Mouse (Mus musculus) retina, adult 2 months (tissue): ENCODE results near the gene Myo1a.

Experiments used
- DNase-seq: peaks from one replicate; pipeline ENCODE4 v3.0.0-alpha.2; 2012; ENCODE audit warnings: low read depth, low spot score

The Myo1a gene

DNA sequence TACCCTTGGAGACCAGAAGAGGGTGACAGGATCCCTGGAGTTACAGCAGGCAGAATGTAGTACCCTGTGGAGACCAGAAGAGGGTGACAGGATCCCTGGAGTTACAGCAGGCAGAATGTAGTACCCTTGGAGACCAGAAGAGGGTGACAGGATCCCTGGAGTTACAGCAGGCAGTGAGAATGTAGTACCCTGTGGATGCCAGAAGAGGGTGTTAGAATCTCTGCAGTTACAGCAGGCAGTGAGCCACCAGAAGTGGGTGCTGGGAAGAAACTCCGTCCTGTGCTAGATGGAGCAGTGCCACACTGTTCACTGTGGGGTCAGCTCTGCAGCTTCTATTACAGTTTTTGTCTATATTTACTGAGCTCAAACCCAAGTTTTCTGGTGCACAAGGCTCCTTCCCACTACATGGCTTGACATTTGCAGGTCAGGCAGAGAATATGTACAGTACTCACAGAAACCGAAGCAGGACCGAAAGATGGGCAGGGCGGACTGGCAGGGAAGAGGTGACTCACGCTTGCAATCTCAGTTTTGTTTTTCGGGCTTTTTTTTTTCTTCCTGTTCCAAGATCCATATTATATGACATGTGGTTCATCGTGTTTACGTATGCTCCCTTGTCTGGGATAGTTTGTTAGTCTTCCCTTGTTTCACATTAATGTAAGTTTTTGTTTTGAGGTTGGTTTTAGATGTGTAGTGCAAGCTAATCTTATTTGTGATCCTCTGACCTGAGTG lies 30.0 kb upstream of the Myo1a start:
- peak; percentile 80 for DNase-seq

GRCm38 (mm10) chr10:127675859-127676398 lies 29.0 kb upstream of the Myo1a start:
- no peak for DNase-seq

DNA sequence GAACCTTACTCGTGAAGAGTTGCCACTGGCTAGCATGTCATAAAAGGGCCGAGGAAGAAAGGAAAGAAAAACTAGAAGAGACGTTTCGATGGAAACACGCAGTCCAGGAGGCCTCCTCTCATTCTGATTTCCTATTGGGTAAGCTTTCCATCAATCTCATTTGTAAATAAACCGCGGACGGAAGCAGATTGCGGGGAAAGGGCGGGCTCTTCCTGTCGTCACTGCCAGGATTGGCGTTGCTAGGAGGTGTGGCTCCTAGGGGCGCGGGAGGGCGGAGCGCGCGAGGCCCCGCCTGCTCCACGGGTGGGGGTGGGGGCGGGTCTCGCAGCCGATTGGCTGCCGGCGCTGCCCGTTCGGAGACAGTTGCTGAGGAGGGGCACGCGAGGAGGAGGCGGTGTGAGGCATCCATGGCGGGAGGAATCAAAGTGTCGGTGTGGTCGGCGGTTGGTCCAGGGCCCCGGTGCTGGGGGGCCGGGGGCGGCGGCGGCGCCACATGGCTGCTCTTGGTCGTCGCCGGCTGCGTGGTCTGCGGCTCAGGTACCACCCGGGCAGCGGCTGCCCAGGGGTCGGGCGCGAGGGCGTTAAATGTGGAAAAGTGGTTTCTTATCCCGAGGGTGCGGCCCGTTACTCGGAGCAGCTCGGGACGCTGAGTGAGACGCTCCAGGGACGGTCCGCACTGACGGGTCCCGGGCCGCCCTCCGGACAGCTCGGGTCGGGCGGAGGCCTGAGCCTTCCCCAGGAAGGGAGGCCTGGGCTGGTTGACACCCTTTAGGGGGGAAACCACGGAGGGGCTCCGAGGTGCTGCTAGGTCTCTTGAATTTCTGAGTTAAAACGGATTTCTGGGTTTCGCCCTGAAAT lies 28.1 kb upstream of the Myo1a start:
- peak; percentile 96 for DNase-seq

GRCm38 (mm10) chr10:127677591-127678336 lies 27.2 kb upstream of the Myo1a start:
- DNase-seq: no peak

GRCm38 (mm10) chr10:127679208-127679607 lies 25.8 kb upstream of the Myo1a start:
- no peak for DNase-seq

DNA sequence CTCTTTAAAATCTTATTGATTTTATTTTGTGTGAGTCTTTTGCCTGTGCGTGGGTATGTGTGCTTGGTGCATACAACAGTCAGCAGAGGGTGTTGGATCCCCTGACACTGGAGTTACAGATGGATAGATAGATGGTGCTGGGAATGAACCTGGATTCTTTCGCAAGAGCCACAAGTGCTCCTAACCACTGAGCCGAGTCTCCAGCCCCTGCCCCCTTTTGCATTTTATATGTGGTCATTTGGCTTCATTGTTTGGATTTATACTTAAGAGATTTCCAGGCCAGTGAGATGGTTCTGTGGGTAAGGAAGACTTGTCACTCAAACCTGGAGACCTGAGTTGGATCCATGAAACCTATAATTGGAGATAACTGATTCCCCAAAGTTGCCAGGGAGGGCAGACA lies 25.1 kb upstream of the Myo1a start:
- DNase-seq: no peak

DNA sequence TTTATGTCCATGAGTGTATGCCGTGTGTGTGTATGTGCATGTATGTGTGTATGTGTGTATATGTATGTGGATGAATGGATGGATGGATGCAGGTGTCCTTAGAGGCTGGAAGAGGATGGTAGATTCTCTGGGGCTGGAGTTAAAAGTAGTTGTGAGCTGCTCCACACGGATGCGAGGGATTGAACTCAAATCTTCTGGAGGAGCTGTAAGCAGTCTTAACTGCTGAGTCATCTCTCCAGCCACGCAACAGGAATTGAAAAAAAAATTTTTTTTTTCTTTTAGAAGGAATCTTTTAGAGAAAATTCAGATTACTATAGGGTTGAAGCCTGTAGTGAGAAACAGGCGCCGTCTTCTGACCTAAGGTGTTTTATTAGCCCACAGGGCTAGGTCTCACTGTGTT lies 22.1 kb upstream of the Myo1a start:
- no peak for DNase-seq

GRCm38 (mm10) chr10:127691053-127691452 lies 13.9 kb upstream of the Myo1a start:
- no peak for DNase-seq

DNA sequence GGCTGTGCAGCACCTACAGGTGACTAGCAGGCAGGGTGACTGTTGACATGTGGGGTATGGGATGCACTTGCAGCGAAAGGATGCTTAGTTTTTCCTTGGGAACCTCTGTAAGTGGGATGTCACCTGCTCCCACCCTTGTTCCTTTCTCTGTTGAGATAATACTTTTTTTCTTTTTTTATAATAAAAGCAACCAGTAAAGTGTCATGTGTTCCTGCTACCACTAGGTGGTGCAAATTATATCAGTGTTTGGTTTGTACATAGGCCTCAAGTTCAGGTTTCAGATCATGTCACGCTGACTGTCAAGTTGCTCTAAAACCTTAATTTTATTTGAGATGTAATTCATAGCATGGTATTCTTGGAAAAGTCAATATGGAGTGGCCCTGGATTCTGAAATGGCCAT lies 10.3 kb upstream of the Myo1a start:
- no peak for DNase-seq

- no peak for DNase-seq
Measured at GRCm38 (mm10) chr10:127695775-127696174, 9.2 kb upstream of the Myo1a start.

DNA sequence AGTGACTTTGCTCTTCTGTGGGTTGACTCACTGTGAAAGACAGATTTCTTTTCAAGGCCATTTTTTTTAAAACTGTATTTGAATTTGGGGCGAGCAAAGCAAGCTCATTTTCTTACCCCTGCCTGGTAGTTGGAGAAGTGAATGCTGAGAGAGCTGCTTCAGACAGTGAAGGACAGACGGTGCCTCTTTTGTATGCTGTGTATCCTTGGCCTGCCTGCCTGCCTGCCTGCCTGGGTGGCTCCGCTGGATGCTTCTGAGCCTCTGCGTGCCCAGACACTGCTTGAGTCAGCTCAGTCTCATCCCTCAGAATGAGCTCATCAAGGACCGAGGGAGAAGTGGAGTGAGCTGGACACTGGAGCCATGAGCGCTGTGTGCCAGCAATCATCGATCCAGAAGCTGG lies 6.0 kb upstream of the Myo1a start:
- DNase-seq: no peak

DNA sequence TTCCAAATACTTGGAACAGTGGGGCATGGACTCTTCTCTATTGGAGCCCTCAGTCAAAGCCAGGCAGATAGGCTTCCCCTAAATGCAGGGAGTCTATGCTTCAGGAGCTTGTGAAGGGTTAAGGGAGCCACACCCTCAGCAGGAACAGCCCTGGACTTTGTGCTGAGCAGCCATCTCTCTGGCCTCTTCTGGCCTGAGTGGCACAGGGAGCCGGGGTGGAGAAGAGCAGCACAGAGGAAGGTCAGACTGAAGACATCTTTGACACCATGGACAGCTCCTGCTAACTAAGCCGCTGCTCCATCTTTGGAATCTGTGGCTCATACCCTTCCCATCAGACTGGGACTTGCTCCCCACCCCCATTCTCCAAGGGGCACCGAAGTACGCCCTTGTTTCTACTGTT lies 1.7 kb upstream of the Myo1a start:
- DNase-seq: no peak

- DNase-seq: no peak
Measured at GRCm38 (mm10) chr10:127704293-127704692, 677 bp upstream of the Myo1a start.

DNA sequence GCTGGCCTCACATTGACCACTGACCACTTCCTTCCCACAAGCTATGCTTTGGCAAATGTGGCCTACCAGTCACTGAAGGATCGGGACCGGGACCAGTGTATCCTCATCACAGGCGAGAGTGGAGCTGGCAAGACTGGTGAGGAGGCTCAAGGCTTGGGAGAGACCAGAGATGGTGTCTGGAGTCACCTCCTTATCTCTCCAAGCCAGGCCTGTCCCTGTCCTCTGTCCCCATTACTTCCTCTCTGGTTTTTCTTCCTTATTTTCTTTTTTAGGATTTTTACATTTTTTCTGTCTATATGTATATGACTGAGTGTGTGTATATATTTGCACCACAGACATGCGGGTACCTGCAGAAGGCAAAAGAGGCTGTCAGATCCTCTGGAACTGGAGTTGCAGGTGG lies 813 bp downstream of the Myo1a start:
- no peak for DNase-seq

DNA sequence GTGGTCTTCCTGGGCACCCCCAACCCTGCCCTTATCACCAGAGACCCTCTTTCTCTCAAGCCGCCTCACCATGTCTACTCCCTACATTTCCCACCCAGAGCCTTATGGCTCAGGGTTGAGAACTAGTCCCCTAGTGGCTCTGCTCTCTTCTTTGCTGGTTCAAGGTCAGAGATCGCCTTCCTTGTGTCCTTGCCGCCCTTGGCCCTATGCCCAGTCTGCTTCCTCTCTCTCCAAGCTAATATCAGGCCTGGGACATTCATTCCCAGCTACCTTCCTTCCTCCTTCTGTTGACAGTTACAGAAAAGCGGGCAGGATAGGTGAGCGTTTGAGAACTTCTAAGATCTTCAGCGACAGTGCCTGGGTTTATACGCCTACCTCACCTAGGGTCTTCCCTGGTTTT lies 2.8 kb downstream of the Myo1a start:
- DNase-seq: no peak

GRCm38 (mm10) chr10:127708850-127709370 lies 3.9 kb downstream of the Myo1a start:
- DNase-seq: no peak

GRCm38 (mm10) chr10:127710331-127710730 lies 5.4 kb downstream of the Myo1a start:
- DNase-seq: no peak

- DNase-seq: no peak
Measured at GRCm38 (mm10) chr10:127712736-127713135, 7.8 kb downstream of the Myo1a start.

- DNase-seq: no peak
Measured at GRCm38 (mm10) chr10:127721671-127722418, 16.9 kb downstream of the Myo1a start.

DNA sequence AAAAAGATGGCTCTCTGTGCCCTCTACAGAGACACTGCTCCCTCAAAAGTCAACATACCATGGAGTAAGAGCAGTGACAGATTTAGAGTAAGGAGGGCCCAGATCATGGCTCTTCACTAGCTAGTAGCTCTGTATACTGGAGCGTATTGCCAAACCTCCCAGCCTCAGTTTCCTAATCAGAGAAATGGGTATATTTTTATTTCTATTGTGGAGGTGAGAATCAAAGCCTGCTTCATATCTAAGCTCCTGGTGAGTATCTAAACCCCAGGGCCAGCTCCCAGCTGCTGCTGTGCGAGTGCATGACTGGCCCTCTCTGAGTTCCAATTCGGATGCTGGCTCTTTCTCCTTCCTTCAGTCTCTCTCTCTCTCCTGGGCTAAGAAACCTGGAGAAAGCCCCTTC lies 19.2 kb downstream of the Myo1a start, which contains the start of gene Tac2:
Gene Tac2 (plus strand): TSS at position 301 of the 400 bp plus-strand sequence.
- DNase-seq: no peak

GRCm38 (mm10) chr10:127725136-127725535 lies 20.2 kb downstream of the Myo1a start:
- no peak for DNase-seq
